Mouse (Mus musculus) midbrain, embryonic 11.5 days (tissue): ENCODE measurements around the gene Krtap4-8. TPM values are rescaled to one million over a fixed set of nuclear protein-coding genes. Genes with fewer than 3 reads are reported as not detected.

Experiments
- ATAC-seq: fragments of 200-750 bp; cut with Nextera tagmentation; 2 replicates; pipeline ENCODE4 v1.8.0; 2017; ENCODE audit warnings: moderate TSS enrichment, moderate library complexity; ENCODE audit not compliant: low FRiP score
- DNase-seq: peaks from one replicate; pipeline ENCODE4 v3.0.0; 2015; ENCODE audit warnings: low spot score; ENCODE audit errors: missing footprints
- H3K27ac ChIP-seq: fragments of 300-500 bp; sonication (generic); 2 replicates; pipeline ENCODE4 v1.5.1; 2014; ENCODE audit warnings: low read depth, low read length
- H3K27me3 ChIP-seq: fragments of 300-500 bp; sonication (generic); 2 replicates; pipeline ENCODE4 v1.6.1; 2014; ENCODE audit warnings: mild to moderate bottlenecking, low read length, moderate library complexity, mixed read lengths; ENCODE audit not compliant: control insufficient read depth, insufficient read depth
- H3K36me3 ChIP-seq: fragments of 300-500 bp; sonication (generic); 2 replicates; pipeline ENCODE4 v1.6.1; 2014; ENCODE audit warnings: mild to moderate bottlenecking, low read length, moderate library complexity, mixed read lengths; ENCODE audit not compliant: control insufficient read depth, insufficient read depth
- H3K4me1 ChIP-seq: fragments of 300-500 bp; sonication (generic); 2 replicates; pipeline ENCODE4 v1.6.1; 2014; ENCODE audit warnings: low read length; ENCODE audit not compliant: control insufficient read depth, insufficient read depth
- H3K4me2 ChIP-seq: fragments of 300-500 bp; sonication (generic); 2 replicates; pipeline ENCODE4 v1.6.1; 2014; ENCODE audit warnings: mild to moderate bottlenecking, moderate library complexity
- H3K4me3 ChIP-seq: fragments of 300-500 bp; sonication (generic); 2 replicates; pipeline ENCODE4 v1.5.1; 2014; ENCODE audit warnings: low read depth, low read length
- H3K9ac ChIP-seq: fragments of 300-500 bp; sonication (generic); 2 replicates; pipeline ENCODE4 v1.6.1; 2014; ENCODE audit warnings: low read length
- H3K9me3 ChIP-seq: fragments of 300-500 bp; sonication (generic); 2 replicates; pipeline ENCODE4 v1.6.1; 2016; ENCODE audit warnings: low read length; ENCODE audit not compliant: control insufficient read depth
- WGBS: fragments of 180-500 bp; shearing (Covaris S2); extraction: QIAGEN DNeasy Blood & Tissue Kit; methylation state at CpG from one replicate; pipeline ENCODE4 v1.1.7; 2014; 5-methylcytosine and 5-hydroxymethylcytosine counted together
- polyA plus RNA-seq: library from polyadenylated mRNA; unstranded; fragments of >200 nt; fragmentation: Nextera tagmentation; extraction: Ambion mirVana; gene quantifications from 2 replicates; pipeline ENCODE4 v1.2.1, GENCODE M21; 2014

Krtap4-8 gene
- polyA plus RNA-seq, 1 experiment from 2014 or later, result not detected

- no peaks in the 10 kb centered on the region for H3K4me1 ChIP-seq
- ATAC-seq (no peak), DNase-seq (no peak)
- no peak overlapping the region for H3K27ac ChIP-seq
- no peak overlapping the region for H3K4me3 ChIP-seq
- H3K36me3 ChIP-seq, result no peaks in the 10 kb centered on the region
- 72% methylated on average over 2 of the region's 2 CpGs for WGBS
- no peaks in the 10 kb centered on the region for H3K9me3 ChIP-seq
- no peaks in the 10 kb centered on the region for H3K27me3 ChIP-seq
- H3K9ac ChIP-seq, result no peak overlapping the region
- H3K4me2 ChIP-seq, result no peak overlapping the region
Observed at GRCm38 (mm10) chr11:99768410-99768809, 12.1 kb downstream of the Krtap4-8 start.

- no peaks in the 10 kb centered on the region for H3K4me1 ChIP-seq
- no peaks in the 10 kb centered on the region for H3K9me3 ChIP-seq
- H3K27ac ChIP-seq, result no peak overlapping the region
- WGBS, result 95% methylated on average over 1 of the region's 1 CpGs
- no peak for DNase-seq
- no peak overlapping the region for H3K9ac ChIP-seq
- H3K4me2 ChIP-seq, result no peak overlapping the region
- H3K36me3 ChIP-seq, result no peaks in the 10 kb centered on the region
- no peak overlapping the region for H3K4me3 ChIP-seq
- no peak for ATAC-seq
- no peaks in the 10 kb centered on the region for H3K27me3 ChIP-seq
Observed at GRCm38 (mm10) chr11:99758877-99759276, 21.6 kb downstream of the Krtap4-8 start.

- no peak overlapping the region for H3K4me2 ChIP-seq
- no peak overlapping the region for H3K9ac ChIP-seq
- no peak overlapping the region for H3K27ac ChIP-seq
- H3K4me1 ChIP-seq, result no peaks in the 10 kb centered on the region
- 90% methylated on average over 3 of the region's 3 CpGs for WGBS
- no peak for DNase-seq
- no peaks in the 10 kb centered on the region for H3K36me3 ChIP-seq
- H3K27me3 ChIP-seq, result no peaks in the 10 kb centered on the region
- ATAC-seq, result no peak
- no peak overlapping the region for H3K4me3 ChIP-seq
- no peaks in the 10 kb centered on the region for H3K9me3 ChIP-seq
Observed at GRCm38 (mm10) chr11:99743985-99744384, 36.5 kb downstream of the Krtap4-8 start.

- H3K4me2 ChIP-seq, result no peak within 1 kb of the TSS
- no peak within 1 kb of the TSS for H3K9ac ChIP-seq
- no peaks in the 10 kb centered on the region for H3K27me3 ChIP-seq
- no peak for DNase-seq
- H3K27ac ChIP-seq, result no peak within 1 kb of the TSS
- no peak for ATAC-seq
- WGBS, result 75% methylated on average over 2 of the region's 2 CpGs
- H3K9me3 ChIP-seq, result no peaks in the 10 kb centered on the region
- H3K4me1 ChIP-seq, result no peaks in the 10 kb centered on the region
- no peak within 1 kb of the TSS for H3K4me3 ChIP-seq
- no peaks in the 10 kb centered on the region for H3K36me3 ChIP-seq
Observed at GRCm38 (mm10) chr11:99734190-99734589, 46.3 kb downstream of the Krtap4-8 start, which contains the start of gene Gm14180. Gene Gm14180 (minus strand): TSS chr11:99734290.

Other genes starting within 250 kb of the Krtap4-8 start
- not detected in 2 replicates for gene Krt40, start 237.5 kb downstream of the Krtap4-8 start, polyA plus RNA-seq
- gene Krtap3-3, start 229.8 kb downstream of the Krtap4-8 start, polyA plus RNA-seq, result not detected in 2 replicates
- not detected in 2 replicates for gene Krtap3-2, start 223.9 kb downstream of the Krtap4-8 start, polyA plus RNA-seq
- not detected in 2 replicates for gene Gm11939, start 221.2 kb downstream of the Krtap4-8 start, polyA plus RNA-seq
- gene Krtap3-1, start 214.1 kb downstream of the Krtap4-8 start, polyA plus RNA-seq, result not detected in 2 replicates
- gene Krtap1-5, start 199.7 kb downstream of the Krtap4-8 start, polyA plus RNA-seq, result not detected in 2 replicates
- gene Krtap1-4, start 197.1 kb downstream of the Krtap4-8 start, polyA plus RNA-seq, result not detected in 2 replicates
- not detected in 2 replicates for gene Krtap1-3, start 189.4 kb downstream of the Krtap4-8 start, polyA plus RNA-seq
- gene Krtap9-3, start 182.6 kb downstream of the Krtap4-8 start, polyA plus RNA-seq, result not detected in 2 replicates
- gene Gm11938, start 177.4 kb downstream of the Krtap4-8 start, polyA plus RNA-seq, result not detected in 2 replicates
- gene Gm11937, start 170.5 kb downstream of the Krtap4-8 start, polyA plus RNA-seq, result not detected in 2 replicates
- not detected in 2 replicates for gene Krtap2-4, start 165.9 kb downstream of the Krtap4-8 start, polyA plus RNA-seq
- not detected in 2 replicates for gene Gm11562, start 160.3 kb downstream of the Krtap4-8 start, polyA plus RNA-seq
- gene Krtap4-1, start 152.5 kb downstream of the Krtap4-8 start, polyA plus RNA-seq, result not detected in 2 replicates
- not detected in 2 replicates for gene Krtap4-2, start 145.6 kb downstream of the Krtap4-8 start, polyA plus RNA-seq
- gene Krtap4-7, start 136.6 kb downstream of the Krtap4-8 start, polyA plus RNA-seq, result not detected in 2 replicates
- not detected in 2 replicates for gene Gm11555, start 130.5 kb downstream of the Krtap4-8 start, polyA plus RNA-seq
- gene Gm11563, start 121.7 kb downstream of the Krtap4-8 start, polyA plus RNA-seq, result not detected in 2 replicates
- gene Krtap4-6, start 114.7 kb downstream of the Krtap4-8 start, polyA plus RNA-seq, result not detected in 2 replicates
- gene Gm14190, start 90.0 kb downstream of the Krtap4-8 start, polyA plus RNA-seq, result not detected in 2 replicates
- not detected in 2 replicates for gene Gm14180, start 46.4 kb downstream of the Krtap4-8 start, polyA plus RNA-seq
- gene Gm11595, start 7.8 kb downstream of the Krtap4-8 start, polyA plus RNA-seq, result not detected in 2 replicates
- gene Krtap4-9, start 4.5 kb upstream of the Krtap4-8 start, polyA plus RNA-seq, result not detected in 2 replicates
- not detected in 2 replicates for gene Gm11596, start 12.8 kb upstream of the Krtap4-8 start, polyA plus RNA-seq
- not detected in 2 replicates for gene Gm11569, start 18.2 kb upstream of the Krtap4-8 start, polyA plus RNA-seq
- gene Gm11554, start 23.7 kb upstream of the Krtap4-8 start, polyA plus RNA-seq, result not detected in 2 replicates
- gene Krtap4-13, start 29.2 kb upstream of the Krtap4-8 start, polyA plus RNA-seq, result not detected in 2 replicates
- not detected in 2 replicates for gene Gm11564, start 35.0 kb upstream of the Krtap4-8 start, polyA plus RNA-seq
- gene 2300003K06Rik, start 57.4 kb upstream of the Krtap4-8 start, polyA plus RNA-seq, result not detected in 2 replicates
- not detected in 2 replicates for gene Krtap4-16, start 70.9 kb upstream of the Krtap4-8 start, polyA plus RNA-seq
- gene Gm11568, start 77.2 kb upstream of the Krtap4-8 start, polyA plus RNA-seq, result not detected in 2 replicates
- gene Gm11559, start 83.8 kb upstream of the Krtap4-8 start, polyA plus RNA-seq, result not detected in 2 replicates
- gene Krtap9-1, start 92.7 kb upstream of the Krtap4-8 start, polyA plus RNA-seq, result not detected in 2 replicates
- gene Gm11567, start 98.5 kb upstream of the Krtap4-8 start, polyA plus RNA-seq, result not detected in 2 replicates
- gene Krtap31-1, start 127.2 kb upstream of the Krtap4-8 start, polyA plus RNA-seq, result not detected in 2 replicates
- not detected in 2 replicates for gene Gm11565, start 134.0 kb upstream of the Krtap4-8 start, polyA plus RNA-seq
- not detected in 2 replicates for gene Krtap31-2, start 155.6 kb upstream of the Krtap4-8 start, polyA plus RNA-seq
- not detected in 2 replicates for gene Krtap9-5, start 167.8 kb upstream of the Krtap4-8 start, polyA plus RNA-seq
- gene Krtap29-1, start 198.3 kb upstream of the Krtap4-8 start, polyA plus RNA-seq, result not detected in 2 replicates
- not detected in 2 replicates for gene Krtap16-1, start 205.9 kb upstream of the Krtap4-8 start, polyA plus RNA-seq
- not detected in 2 replicates for gene Krtap17-1, start 213.3 kb upstream of the Krtap4-8 start, polyA plus RNA-seq
- gene Krt33a, start 235.5 kb upstream of the Krtap4-8 start, polyA plus RNA-seq, result not detected in 2 replicates
- gene Krt33b, start 249.2 kb upstream of the Krtap4-8 start, polyA plus RNA-seq, result not detected in 2 replicates